Mouse (Mus musculus): ENCODE measurements around the gene Rbck1. TPM values are rescaled to one million over a fixed set of nuclear protein-coding genes. Genes with fewer than 3 reads are reported as not detected.

The Rbck1 gene
- total RNA-seq, 2 experiments from 2014 or later: 111 to 117 TPM

GRCm38 (mm10) chr2:152339631-152340179, 7.3 kb upstream of the Rbck1 start:
- no peak for TF ChIP-seq CTCF (IDR thresholded peaks at IDR 0.05)
- intact Hi-C loops (cut with DNase I): no loop called here
- H3K27ac ChIP-seq: no peak overlapping the region
- no peak for DNase-seq (ENCODE audit: extremely low spot score in 1 of 2, low spot score in 2 of 2)
- H3K4me3 ChIP-seq: no peak overlapping the region

- no peak overlapping the region for H3K27ac ChIP-seq
- intact Hi-C loops (cut with DNase I): no loop called here
- no peak overlapping the region for H3K4me3 ChIP-seq
- no peak for DNase-seq (ENCODE audit: extremely low spot score in 1 of 2, low spot score in 2 of 2)
- TF ChIP-seq CTCF (IDR thresholded peaks at IDR 0.05): no peak
Measured at GRCm38 (mm10) chr2:152338319-152338718, 5.9 kb upstream of the Rbck1 start.

DNA sequence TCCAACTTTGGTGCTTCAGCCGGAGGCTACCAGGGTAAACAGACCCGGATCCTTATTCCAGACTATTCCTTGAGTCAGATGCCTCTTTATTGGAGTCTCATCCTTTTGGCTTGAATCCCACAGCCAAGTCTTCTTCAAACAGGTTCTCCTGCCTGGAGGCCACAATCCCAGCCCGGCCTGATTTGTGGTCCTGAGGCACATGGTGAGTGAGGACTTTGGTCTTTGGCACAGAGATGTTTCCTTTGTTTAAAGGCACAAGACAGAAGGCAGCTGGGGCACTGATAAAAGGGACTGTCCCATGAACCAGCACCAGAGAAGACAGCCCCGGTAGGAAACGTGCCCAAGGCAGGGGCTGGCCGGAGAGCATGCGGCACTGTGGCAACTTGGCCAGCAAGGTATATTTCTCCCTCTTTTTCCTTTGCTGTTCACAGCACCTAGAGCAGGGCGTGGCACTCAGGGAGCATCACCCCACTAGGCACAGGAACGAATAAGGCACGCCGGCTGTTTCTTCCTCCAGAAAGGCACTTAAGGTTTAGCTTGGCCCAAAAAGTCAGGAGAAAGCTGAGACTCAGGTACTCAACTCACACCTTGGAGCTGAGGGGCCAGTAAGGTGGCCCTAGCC, 5.2 kb upstream of the Rbck1 start:
- TF ChIP-seq CTCF (IDR thresholded peaks at IDR 0.05): no peak

GRCm38 (mm10) chr2:152336856-152337255, 4.4 kb upstream of the Rbck1 start:
- Histone ChIP-seq H3K27ac (no peak overlapping the region), H3K4me3 (no peak overlapping the region)
- DNase-seq (ENCODE audit: extremely low spot score in 1 of 2, low spot score in 2 of 2): no peak
- intact Hi-C loops (cut with DNase I): no loop called here
- TF ChIP-seq CTCF (IDR thresholded peaks at IDR 0.05): no peak

More for the DNA sequence above, 5.2 kb upstream of the Rbck1 start:
- H3K27ac ChIP-seq: no peak overlapping the region
- no peak overlapping the region for H3K4me3 ChIP-seq
- intact Hi-C loops (cut with DNase I): no loop called here
- DNase-seq (ENCODE audit: extremely low spot score in 1 of 2, low spot score in 2 of 2): no peak

GRCm38 (mm10) chr2:152335289-152335820, 2.9 kb upstream of the Rbck1 start:
- no peak for DNase-seq (ENCODE audit: extremely low spot score in 1 of 2, low spot score in 2 of 2)

GRCm38 (mm10) chr2:152333345-152334006, 1.0 kb upstream of the Rbck1 start:
- no peak for DNase-seq (ENCODE audit: extremely low spot score in 1 of 2, low spot score in 2 of 2)
- Histone ChIP-seq H3K4me3 (no peak overlapping the region), H3K27ac (no peak overlapping the region)
- intact Hi-C loops (cut with DNase I): loop anchor here (2.0 kb wide), 1 partner anchor 107 kb away; the partner anchor contains the start of gene Csnk2a1
- TF ChIP-seq CTCF (IDR thresholded peaks at IDR 0.05): no peak

More at GRCm38 (mm10) chr2:152335289-152335820, 2.9 kb upstream of the Rbck1 start:
- intact Hi-C loops (cut with DNase I): no loop called here
- Histone ChIP-seq H3K4me3 (no peak overlapping the region), H3K27ac (no peak overlapping the region)
- TF ChIP-seq CTCF (IDR thresholded peaks at IDR 0.05): no peak

- no peak for DNase-seq (ENCODE audit: extremely low spot score in 1 of 2, low spot score in 2 of 2)
Measured at GRCm38 (mm10) chr2:152330858-152331423, 1.5 kb downstream of the Rbck1 start.

GRCm38 (mm10) chr2:152327980-152328379, 4.5 kb downstream of the Rbck1 start:
- intact Hi-C loops (cut with DNase I): no loop called here
- no peak overlapping the region for H3K27ac ChIP-seq
- DNase-seq (ENCODE audit: extremely low spot score in 1 of 2, low spot score in 2 of 2): no peak
- H3K4me3 ChIP-seq: no peak overlapping the region
- no peak for TF ChIP-seq CTCF (IDR thresholded peaks at IDR 0.05)

More at GRCm38 (mm10) chr2:152330858-152331423, 1.5 kb downstream of the Rbck1 start:
- H3K4me3 ChIP-seq: peak overlapping the region; percentile 81; the same call in 1 of the 2 replicates
- intact Hi-C loops (cut with DNase I): no loop called here
- no peak for TF ChIP-seq CTCF (IDR thresholded peaks at IDR 0.05)
- H3K27ac ChIP-seq: no peak overlapping the region

DNA sequence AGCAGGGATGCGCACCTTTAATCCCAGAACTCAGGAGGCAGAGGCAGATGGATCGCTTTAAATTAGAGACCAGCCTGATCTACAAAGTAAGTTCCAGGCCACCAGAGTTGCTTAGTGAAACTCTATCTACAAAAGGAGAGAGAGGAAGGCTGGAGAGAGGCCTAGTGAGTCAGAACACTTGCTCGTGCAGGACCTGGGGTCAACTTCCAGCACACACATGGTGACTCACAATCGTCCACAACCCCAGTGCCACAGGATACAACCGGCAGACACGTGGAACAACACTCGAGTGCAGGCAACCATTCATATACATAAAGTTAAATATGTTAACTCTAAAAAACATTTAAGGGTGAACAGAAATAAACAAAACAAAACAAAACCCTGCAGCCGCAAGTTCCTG, 5.8 kb downstream of the Rbck1 start:
- H3K27ac ChIP-seq: no peak overlapping the region
- no peak for DNase-seq (ENCODE audit: extremely low spot score in 1 of 2, low spot score in 2 of 2)
- no peak for TF ChIP-seq CTCF (IDR thresholded peaks at IDR 0.05)
- intact Hi-C loops (cut with DNase I): no loop called here
- H3K4me3 ChIP-seq: no peak overlapping the region

DNA sequence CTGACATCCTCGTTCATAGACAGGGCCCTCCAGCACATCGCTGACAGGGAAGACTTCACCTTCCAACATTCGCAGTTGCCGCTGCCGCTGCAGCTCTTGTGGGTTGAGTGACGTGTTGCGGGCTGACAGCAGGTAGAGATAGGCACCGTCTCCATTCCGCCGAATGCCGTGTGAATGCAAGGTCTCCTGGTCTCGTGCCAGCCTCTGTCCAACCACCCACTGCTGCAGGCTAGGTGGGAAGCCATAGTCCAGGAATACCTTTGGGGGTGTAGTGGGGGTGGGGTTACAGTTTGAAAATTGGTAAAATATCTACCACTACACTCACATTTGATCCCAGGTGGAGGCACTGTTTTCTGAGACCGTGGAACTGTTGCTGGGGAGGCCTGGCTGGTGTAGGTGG, 6.3 kb downstream of the Rbck1 start:
- intact Hi-C loops (cut with DNase I): no loop called here
- no peak for DNase-seq (ENCODE audit: extremely low spot score in 1 of 2, low spot score in 2 of 2)
- no peak overlapping the region for H3K4me3 ChIP-seq
- no peak overlapping the region for H3K27ac ChIP-seq
- no peak for TF ChIP-seq CTCF (IDR thresholded peaks at IDR 0.05)

- Histone ChIP-seq H3K4me3 (no peak overlapping the region), H3K27ac (no peak overlapping the region)
- no peak for DNase-seq (ENCODE audit: extremely low spot score in 1 of 2, low spot score in 2 of 2)
- TF ChIP-seq CTCF (IDR thresholded peaks at IDR 0.05): no peak
- intact Hi-C loops (cut with DNase I): no loop called here
Measured at GRCm38 (mm10) chr2:152324842-152325241, 7.6 kb downstream of the Rbck1 start.

- intact Hi-C loops (cut with DNase I): no loop called here
- Histone ChIP-seq H3K4me3 (no peak overlapping the region), H3K27ac (no peak overlapping the region)
- DNase-seq (ENCODE audit: extremely low spot score in 1 of 2, low spot score in 2 of 2): no peak
- TF ChIP-seq CTCF (IDR thresholded peaks at IDR 0.05): no peak
Measured at GRCm38 (mm10) chr2:152323971-152324370, 8.5 kb downstream of the Rbck1 start.
